Mouse (Mus musculus): Measurements from ENCODE around the gene Grin2b.

DNA sequence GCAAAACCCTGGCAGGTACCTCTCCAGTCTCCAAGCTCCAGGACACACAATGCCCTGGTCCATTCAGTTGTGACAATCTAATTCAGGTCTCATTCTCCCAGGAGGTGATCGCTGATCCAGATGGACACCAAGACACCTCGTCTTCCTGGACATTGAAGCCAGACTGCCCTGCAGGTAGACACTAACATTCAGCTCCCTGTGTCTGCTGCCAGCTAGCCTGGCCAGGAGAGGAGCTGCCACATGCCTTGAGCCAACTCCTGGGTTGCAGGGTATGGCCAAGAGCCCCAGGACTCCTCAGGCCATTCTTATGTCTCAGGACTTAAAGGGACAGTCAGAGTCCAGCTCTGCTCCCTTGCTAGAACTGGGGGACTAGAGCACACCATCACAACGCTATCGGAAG, 201.8 kb downstream of the Grin2b start:
- TF ChIP-seq POLR2A (IDR thresholded peaks at IDR 0.05; ENCODE audit: borderline replicate concordance, insufficient read depth, low read length) (no peak), CTCF (IDR thresholded peaks at IDR 0.05; ENCODE audit: borderline replicate concordance, insufficient read depth, low read depth, low read length) (no peak)

Measured in cerebellum, adult 2 months (tissue).